Comparison of ENCODE assay signal across 18 mouse cellular contexts in the genomic region with DNA sequence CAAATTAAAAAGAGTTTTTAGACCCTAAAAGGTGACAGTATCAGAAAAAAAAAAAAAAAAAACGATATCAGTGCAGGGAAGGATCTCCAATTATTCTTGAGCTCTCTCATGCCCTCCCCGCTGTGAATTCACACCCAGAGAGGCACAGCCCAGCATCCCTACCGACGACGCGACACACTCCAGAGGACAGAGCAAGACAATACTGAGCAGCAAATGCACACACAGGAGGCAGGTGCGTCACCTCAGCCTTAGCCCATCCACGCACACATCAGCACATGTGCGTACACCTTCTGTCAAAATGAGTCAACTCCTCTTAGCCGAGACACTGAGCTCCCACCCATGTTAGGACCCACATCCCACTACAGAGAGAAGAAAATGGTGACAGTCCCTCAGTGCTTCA. TPM values are rescaled to one million over a fixed set of nuclear protein-coding genes. Genes with fewer than 3 reads are reported as not detected.
A peak's percentile ranks its signal among the peaks of the same experiment; 100 is the strongest.
DNase-seq lines count a peak whose midpoint lies in the region; ATAC-seq and TF ChIP-seq lines count a peak whose summit lies in the region.
"Had no signal": no experiment of that assay in that cellular context is flagged by ENCODE, and none has a peak within 500 bp of the region (broad histone marks: within the 10 kb centered on the region; RNA-seq: fewer than 3 reads in every experiment).

No protein-coding gene starts in this region.

- H3K27ac ChIP-seq in forebrain, embryonic 12.5 days, result no peak overlapping the region
- no peak overlapping the region for H3K27ac ChIP-seq in forebrain, embryonic 10.5 days
- H3K27ac ChIP-seq in left cerebral cortex, adult 2 months, result peak overlapping the region; percentile 89
- H3K27ac ChIP-seq in embryonic facial prominence, embryonic 14.5 days (replicated peaks; ENCODE audit: low read depth, low read length), result no peak overlapping the region
- no peak overlapping the region for H3K27ac ChIP-seq in stomach, postnatal 0 days (replicated peaks)
- H3K27ac ChIP-seq in gastrocnemius, adult 2 months, result no peak overlapping the region
- H3K27ac ChIP-seq: heart, embryonic 15.5 days; liver, embryonic 15.5 days had no signal

- WGBS in forebrain, embryonic 12.5 days, result 58% methylated on average over 10 of the region's 10 CpGs
- WGBS in forebrain, embryonic 10.5 days, result 59% methylated on average over 10 of the region's 10 CpGs
- WGBS in embryonic facial prominence, embryonic 14.5 days, result 69% methylated on average over 10 of the region's 10 CpGs
- WGBS in stomach, postnatal 0 days, result 50% methylated on average over 10 of the region's 10 CpGs

- intact Hi-C loops in left cerebral cortex, adult 2 months (cut with DNase I), result loop anchor here (10.0 kb wide), 1 partner anchor 989 kb away; no protein-coding TSS in a partner anchor
- intact Hi-C loops in left cerebral cortex, postnatal 4 days (cut with DNase I), result no loop called here
- intact Hi-C loops in gastrocnemius, adult 2 months (cut with DNase I), result no loop called here

- no peak overlapping the region for H3K4me3 ChIP-seq in forebrain, embryonic 12.5 days (replicated peaks)
- no peak overlapping the region for H3K4me3 ChIP-seq in forebrain, embryonic 10.5 days
- H3K4me3 ChIP-seq in left cerebral cortex, adult 2 months, result peak overlapping the region; percentile 58
- H3K4me3 ChIP-seq in embryonic facial prominence, embryonic 14.5 days (ENCODE audit: low read depth, low read length), result no peak overlapping the region
- no peak overlapping the region for H3K4me3 ChIP-seq in stomach, postnatal 0 days (ENCODE audit: low read depth, low read length)
- no peak overlapping the region for H3K4me3 ChIP-seq in gastrocnemius, adult 2 months
- H3K4me3 ChIP-seq: heart, embryonic 15.5 days; liver, embryonic 15.5 days had no signal

- H3K4me1 ChIP-seq in forebrain, embryonic 12.5 days, result peaks cover 30% of the 10 kb centered on the region
- peaks cover 29% of the 10 kb centered on the region for H3K4me1 ChIP-seq in forebrain, embryonic 10.5 days
- peaks cover 15% of the 10 kb centered on the region for H3K4me1 ChIP-seq in embryonic facial prominence, embryonic 14.5 days (ENCODE audit: control insufficient read depth, insufficient read depth, low read length)
- no peaks in the 10 kb centered on the region for H3K4me1 ChIP-seq in stomach, postnatal 0 days (replicated peaks; ENCODE audit: control insufficient read depth, insufficient read depth)

- DNase-seq in forebrain, embryonic 10.5 days (ENCODE audit: extremely low spot score, low spot score), result no peak
- no peak for DNase-seq in left cerebral cortex, adult 2 months (ENCODE audit: extremely low spot score in 1 of 2, low spot score in 2 of 2)
- no peak for DNase-seq in left cerebral cortex, postnatal 4 days
- peak; percentile 38 for DNase-seq in CD4-positive, CD25-positive, alpha-beta regulatory T cell, adult 2 months (ENCODE audit: low read depth, low spot score)
- no peak for DNase-seq in embryonic facial prominence, embryonic 14.5 days (ENCODE audit: low spot score)
- no peak for DNase-seq in stomach, postnatal 0 days (ENCODE audit: low spot score)
- DNase-seq in gastrocnemius, adult 2 months, result no peak
- DNase-seq: adrenal gland, adult 2 months; cerebellum, adult 8-10 months; kidney, adult 2 months; kidney, postnatal 25 days; lung, postnatal 10 days had no signal

- H3K4me2 ChIP-seq in forebrain, embryonic 12.5 days, result no peak overlapping the region
- H3K4me2 ChIP-seq in embryonic facial prominence, embryonic 14.5 days (ENCODE audit: low read depth, low read length), result peak overlapping the region; percentile 48; the same call in 1 of the 2 replicates
- no peak overlapping the region for H3K4me2 ChIP-seq in stomach, postnatal 0 days (replicated peaks; ENCODE audit: low read depth)
- H3K4me2 ChIP-seq: liver, embryonic 15.5 days had no signal

- no peaks in the 10 kb centered on the region for H3K9me3 ChIP-seq in forebrain, embryonic 12.5 days
- H3K9me3 ChIP-seq in forebrain, embryonic 10.5 days, result no peaks in the 10 kb centered on the region
- H3K9me3 ChIP-seq in embryonic facial prominence, embryonic 14.5 days (ENCODE audit: control insufficient read depth, low read length), result no peaks in the 10 kb centered on the region
- H3K9me3 ChIP-seq in stomach, postnatal 0 days (ENCODE audit: control insufficient read depth, low read length), result no peaks in the 10 kb centered on the region
- H3K9me3 ChIP-seq: heart, embryonic 15.5 days; liver, embryonic 15.5 days had no signal

- H3K27me3 ChIP-seq in forebrain, embryonic 12.5 days, result peaks cover 23% of the 10 kb centered on the region
- H3K27me3 ChIP-seq in forebrain, embryonic 10.5 days (ENCODE audit: poor library complexity, severe bottlenecking), result peaks cover 48% of the 10 kb centered on the region
- H3K27me3 ChIP-seq in embryonic facial prominence, embryonic 14.5 days (replicated peaks; ENCODE audit: control insufficient read depth, insufficient read depth, low read length), result 0 out of 2 replicates have a peak, but pooled peaks cover 3% of the 10 kb centered on the region
- H3K27me3 ChIP-seq in stomach, postnatal 0 days (ENCODE audit: control insufficient read depth, insufficient read depth, low read length), result no peaks in the 10 kb centered on the region
- H3K27me3 ChIP-seq: heart, embryonic 15.5 days had no signal

- no peaks in the 10 kb centered on the region for H3K36me3 ChIP-seq in forebrain, embryonic 12.5 days (replicated peaks)
- no peaks in the 10 kb centered on the region for H3K36me3 ChIP-seq in forebrain, embryonic 10.5 days (replicated peaks)
- H3K36me3 ChIP-seq in embryonic facial prominence, embryonic 14.5 days (ENCODE audit: control insufficient read depth, insufficient read depth, low read length), result no peaks in the 10 kb centered on the region
- H3K36me3 ChIP-seq in stomach, postnatal 0 days (ENCODE audit: control insufficient read depth, insufficient read depth, low read length), result no peaks in the 10 kb centered on the region
- H3K36me3 ChIP-seq: G1E; heart, embryonic 15.5 days; liver, embryonic 15.5 days had no signal

- TF ChIP-seq EP300 in stomach, postnatal 0 days (optimal IDR thresholded peaks at IDR 0.05), result no peak

- no peak for TF ChIP-seq CTCF in left cerebral cortex, adult 2 months (IDR thresholded peaks at IDR 0.05)
- no peak for TF ChIP-seq CTCF in stomach, postnatal 0 days (IDR thresholded peaks at IDR 0.05; ENCODE audit: low read depth)
- TF ChIP-seq CTCF in gastrocnemius, adult 2 months (IDR thresholded peaks at IDR 0.05), result no peak

- no peak overlapping the region for H3K9ac ChIP-seq in forebrain, embryonic 12.5 days
- no peak overlapping the region for H3K9ac ChIP-seq in embryonic facial prominence, embryonic 14.5 days (ENCODE audit: low read depth, low read length)
- H3K9ac ChIP-seq in stomach, postnatal 0 days (ENCODE audit: low read length), result no peak overlapping the region
- H3K9ac ChIP-seq: heart, embryonic 15.5 days; liver, embryonic 15.5 days had no signal

- ATAC-seq in forebrain, embryonic 12.5 days (ENCODE audit: low FRiP score), result 0 out of 2 replicates have a peak, but pooled peaks have one; percentile 15
- ATAC-seq in embryonic facial prominence, embryonic 14.5 days (ENCODE audit: low read depth), result no peak
- no peak for ATAC-seq in stomach, postnatal 0 days (ENCODE audit: low FRiP score, low TSS enrichment)

RNA-seq across cellular contexts. Expression of gene Arpp21, which starts 50.0 kb away (rescaled TPM):
- polyA plus RNA-seq in forebrain, embryonic 12.5 days (2016; fragmentation: Nextera tagmentation; extraction: Ambion mirVana), result 8.3 and 10.4 TPM in 2 replicates
- polyA plus RNA-seq in forebrain, embryonic 10.5 days (2016; fragmentation: Nextera tagmentation; extraction: Ambion mirVana), result 0.20 and 1.4 TPM in 2 replicates
- 100 to 1,000 TPM; 762 to 763 TPM for total RNA-seq in left cerebral cortex, adult 2 months (2021)
- total RNA-seq in left cerebral cortex, postnatal 4 days (2021), result 100 to 1,000 TPM; 459 to 577 TPM
- 31.5 and 32.7 TPM in 2 replicates for polyA plus RNA-seq in embryonic facial prominence, embryonic 14.5 days (2014; fragmentation: Nextera tagmentation; extraction: Ambion mirVana)
- polyA plus RNA-seq in stomach, postnatal 0 days (2015; fragmentation: Nextera tagmentation; extraction: Ambion mirVana), result 1.2 TPM in 2 replicates
- 10 to 100 TPM in 1 of 2 experiments, 1 to 10 TPM in 1; 9.5 to 25.4 TPM for total RNA-seq in gastrocnemius, adult 2 months (2021)
- polyA plus RNA-seq: G1E; gonadal fat pad, adult 2 months; urinary bladder, adult 2 months had no signal
